In genomic region chr13:34116508-34116907, GRCm38 (mm10) we compare ENCODE assay signal across 27 mouse cellular contexts. TPM values are rescaled to one million over a fixed set of nuclear protein-coding genes. Genes with fewer than 3 reads are reported as not detected.
DNase-seq lines count a peak whose midpoint lies in the region; ATAC-seq and TF ChIP-seq lines count a peak whose summit lies in the region.
"Had no signal": no experiment of that assay in that cellular context is flagged by ENCODE, and none has a peak within 500 bp of the region (broad histone marks: within the 10 kb centered on the region; RNA-seq: fewer than 3 reads in every experiment).

No protein-coding gene starts in this region.

- no peak overlapping the region for H3K27ac ChIP-seq in gastrocnemius, adult 2 months
- H3K27ac ChIP-seq: embryonic facial prominence, embryonic 12.5 days; embryonic facial prominence, embryonic 15.5 days; forebrain, embryonic 13.5 days; heart, adult 2 months; heart, embryonic 10.5 days; hindbrain, embryonic 10.5 days; hindbrain, embryonic 13.5 days; intestine, embryonic 15.5 days had no signal

- TF ChIP-seq CTCF in gastrocnemius, adult 2 months (IDR thresholded peaks at IDR 0.05): no peak

- H3K4me1 ChIP-seq in megakaryocyte, embryonic 14.5 days: peaks cover 57% of the 10 kb centered on the region
- H3K4me1 ChIP-seq: embryonic facial prominence, embryonic 12.5 days; forebrain, embryonic 13.5 days; intestine, embryonic 15.5 days had no signal

- ATAC-seq in megakaryocyte, adult 5-6 weeks (ENCODE audit: poor library complexity, severe bottlenecking): no peak
- peak; percentile 20 for ATAC-seq in common myeloid progenitor, adult 5-6 weeks (replicated peaks; ENCODE audit: low read depth, poor library complexity, severe bottlenecking)
- ATAC-seq in megakaryocyte progenitor cell, adult 5-6 weeks (replicated peaks; ENCODE audit: poor library complexity): 0 out of 2 replicates have a peak, but pooled peaks have one; percentile 23
- ATAC-seq: CD4-positive, CD25-positive, alpha-beta regulatory T cell, adult 4 months; forebrain, embryonic 13.5 days; forebrain, embryonic 16.5 days; hindbrain, embryonic 16.5 days; intestine, embryonic 15.5 days; Patski had no signal

- no peaks in the 10 kb centered on the region for H3K9me3 ChIP-seq in megakaryocyte, embryonic 14.5 days
- H3K9me3 ChIP-seq: embryonic facial prominence, embryonic 12.5 days; embryonic facial prominence, embryonic 15.5 days; forebrain, embryonic 13.5 days; heart, embryonic 10.5 days; hindbrain, embryonic 10.5 days; hindbrain, embryonic 13.5 days; intestine, embryonic 15.5 days had no signal

- peaks cover 4% of the 10 kb centered on the region for H3K27me3 ChIP-seq in megakaryocyte, embryonic 14.5 days (replicated peaks)
- H3K27me3 ChIP-seq: embryonic facial prominence, embryonic 12.5 days; embryonic facial prominence, embryonic 15.5 days; forebrain, embryonic 13.5 days; hindbrain, embryonic 13.5 days; intestine, embryonic 15.5 days; Patski had no signal

- no peaks in the 10 kb centered on the region for H3K36me3 ChIP-seq in megakaryocyte, embryonic 14.5 days (replicated peaks; ENCODE audit: low read length)
- H3K36me3 ChIP-seq: embryonic facial prominence, embryonic 12.5 days; embryonic facial prominence, embryonic 15.5 days; heart, embryonic 10.5 days; hindbrain, embryonic 13.5 days; intestine, embryonic 15.5 days had no signal

- intact Hi-C loops in gastrocnemius, adult 2 months (cut with DNase I): no loop called here

- DNase-seq in gastrocnemius, adult 18-20 months (ENCODE audit: low spot score): no peak
- DNase-seq in gastrocnemius, adult 2 months: no peak
- DNase-seq: adrenal gland, postnatal 10 days; adrenal gland, postnatal 36 days; cerebellum, adult 18-20 months; cerebellum, adult 9-10 months; cerebellum, postnatal 14 days; gastrocnemius, postnatal 25 days; heart, adult 2 months; heart, postnatal 36 days had no signal

- H3K4me3 ChIP-seq in megakaryocyte, embryonic 14.5 days (replicated peaks): peak overlapping the region; percentile 20
- no peak overlapping the region for H3K4me3 ChIP-seq in gastrocnemius, adult 2 months
- H3K4me3 ChIP-seq: embryonic facial prominence, embryonic 12.5 days; embryonic facial prominence, embryonic 15.5 days; erythroblast, embryonic 14.5 days; forebrain, embryonic 13.5 days; heart, adult 2 months; heart, embryonic 10.5 days; hindbrain, embryonic 10.5 days; hindbrain, embryonic 13.5 days; intestine, embryonic 15.5 days had no signal

RNA-seq across cellular contexts. Expression of gene Tubb2b, which starts 13.8 kb away (rescaled TPM):
- 11.0 and 15.6 TPM in 2 replicates for polyA plus RNA-seq in megakaryocyte, embryonic 14.5 days (2012; ENCODE audit: insufficient read depth, low replicate concordance)
- total RNA-seq in megakaryocyte, adult 5-6 weeks (2015): not detected in 2 replicates
- total RNA-seq in megakaryocyte, adult 5-6 weeks (2017): 0.15 and 0.53 TPM in 2 replicates
- total RNA-seq in common myeloid progenitor, adult 5-6 weeks (2017): not detected in 2 replicates
- total RNA-seq in megakaryocyte progenitor cell, adult 5-6 weeks (2015): not detected in 2 replicates
- total RNA-seq in megakaryocyte progenitor cell, adult 5-6 weeks (2017): not detected in 2 replicates
- 1 to 10 TPM; 1.6 to 2.8 TPM for total RNA-seq in gastrocnemius, adult 18-20 months (2021)
- total RNA-seq in gastrocnemius, adult 2 months (2021): 1 to 10 TPM; 1.5 to 3.2 TPM
- total RNA-seq: granulocyte monocyte progenitor cell, adult 5-6 weeks had no signal

RNA-seq across cellular contexts. Expression of gene Tubb2a, which starts 38.7 kb away (rescaled TPM):
- polyA plus RNA-seq in megakaryocyte, embryonic 14.5 days (2012; ENCODE audit: insufficient read depth, low replicate concordance): 95.9 and 122 TPM in 2 replicates
- total RNA-seq in megakaryocyte, adult 5-6 weeks (2015): 11.6 and 12.8 TPM in 2 replicates
- total RNA-seq in megakaryocyte, adult 5-6 weeks (2017): 21.4 and 34.0 TPM in 2 replicates
- total RNA-seq in common myeloid progenitor, adult 5-6 weeks (2017): 8.1 and 15.1 TPM in 2 replicates
- 2.3 and 2.5 TPM in 2 replicates for total RNA-seq in megakaryocyte progenitor cell, adult 5-6 weeks (2015)
- total RNA-seq in megakaryocyte progenitor cell, adult 5-6 weeks (2017): 6.9 and 7.9 TPM in 2 replicates
- 10 to 100 TPM; 10.0 to 17.1 TPM for total RNA-seq in gastrocnemius, adult 18-20 months (2021)
- total RNA-seq in gastrocnemius, adult 2 months (2021): 10 to 100 TPM in 1 of 2 experiments, 1 to 10 TPM in 1; 6.7 to 23.3 TPM

RNA-seq across cellular contexts. Expression of gene Psmg4, which starts 46.3 kb away (rescaled TPM):
- polyA plus RNA-seq in megakaryocyte, embryonic 14.5 days (2012; ENCODE audit: insufficient read depth, low replicate concordance): 32.8 and 36.0 TPM in 2 replicates
- 54.0 and 59.5 TPM in 2 replicates for total RNA-seq in megakaryocyte, adult 5-6 weeks (2015)
- 182 TPM in 2 replicates for total RNA-seq in megakaryocyte, adult 5-6 weeks (2017)
- total RNA-seq in common myeloid progenitor, adult 5-6 weeks (2017): 189 and 240 TPM in 2 replicates
- total RNA-seq in megakaryocyte progenitor cell, adult 5-6 weeks (2015): 73.3 and 75.8 TPM in 2 replicates
- total RNA-seq in megakaryocyte progenitor cell, adult 5-6 weeks (2017): 200 and 229 TPM in 2 replicates
- 10 to 100 TPM; 14.8 to 23.0 TPM for total RNA-seq in gastrocnemius, adult 18-20 months (2021)
- 10 to 100 TPM; 13.6 to 14.4 TPM for total RNA-seq in gastrocnemius, adult 2 months (2021)
